20 mouse cellular contexts compared by ENCODE assay signal in genomic region chr13:4385541-4385940, GRCm38 (mm10). TPM values are rescaled to one million over a fixed set of nuclear protein-coding genes. Genes with fewer than 3 reads are reported as not detected.
"Had no signal": no experiment of that assay in that cellular context is flagged by ENCODE, and none has a peak within 500 bp of the region (broad histone marks: within the 10 kb centered on the region; RNA-seq: fewer than 3 reads in every experiment).

No protein-coding gene starts in this region.

- H3K27me3 ChIP-seq: kidney, embryonic 15.5 days; limb, embryonic 13.5 days; liver, embryonic 12.5 days; neural tube, embryonic 15.5 days had no signal

- ATAC-seq: liver, embryonic 12.5 days had no signal

- H3K4me1 ChIP-seq: kidney, embryonic 15.5 days; limb, embryonic 13.5 days; liver, embryonic 12.5 days; midbrain, embryonic 10.5 days; neural tube, embryonic 15.5 days had no signal

- H3K36me3 ChIP-seq: kidney, embryonic 15.5 days; limb, embryonic 13.5 days; liver, embryonic 12.5 days; midbrain, embryonic 10.5 days; neural tube, embryonic 15.5 days had no signal

- H3K9me3 ChIP-seq: kidney, embryonic 15.5 days; limb, embryonic 13.5 days; liver, embryonic 12.5 days; midbrain, embryonic 10.5 days; neural tube, embryonic 15.5 days had no signal

- H3K9ac ChIP-seq: kidney, embryonic 15.5 days; limb, embryonic 13.5 days; liver, embryonic 12.5 days; lung, embryonic 14.5 days; neural tube, embryonic 15.5 days had no signal

- H3K4me3 ChIP-seq: kidney, embryonic 15.5 days; limb, embryonic 13.5 days; liver, embryonic 12.5 days; midbrain, embryonic 10.5 days; myocyte; neural tube, embryonic 15.5 days had no signal

- H3K27ac ChIP-seq: kidney, embryonic 15.5 days; limb, embryonic 13.5 days; liver, embryonic 12.5 days; midbrain, embryonic 10.5 days; neural tube, embryonic 15.5 days had no signal

- H3K4me2 ChIP-seq: kidney, embryonic 15.5 days; limb, embryonic 13.5 days; liver, embryonic 12.5 days; lung, embryonic 14.5 days; neural tube, embryonic 15.5 days had no signal

- DNase-seq: kidney, postnatal 14 days; layer of hippocampus, postnatal 36 days; lung, embryonic 14.5 days; lung, postnatal 10 days; lung, postnatal 4 days; midbrain, embryonic 14.5 days; right cerebral cortex, postnatal 25 days; thymus, postnatal 4 days had no signal

RNA-seq across cellular contexts. Expression of gene Akr1c6, which starts 48.6 kb away (rescaled TPM):
- total RNA-seq: layer of hippocampus, postnatal 36 days; left cerebral cortex, postnatal 36 days; megakaryocyte, adult 5-6 weeks had no signal
- polyA plus RNA-seq: intestine, embryonic 14.5 days; large intestine, adult 2 months; limb, embryonic 13.5 days; liver, embryonic 12.5 days; lung, embryonic 14.5 days; midbrain, embryonic 10.5 days; midbrain, embryonic 14.5 days; myocyte; neural tube, embryonic 11.5 days; neural tube, embryonic 15.5 days; small intestine, adult 2 months had no signal
